Mouse (Mus musculus): ENCODE data around the gene Aplnr. TPM values are rescaled to one million over a fixed set of nuclear protein-coding genes. Genes with fewer than 3 reads are reported as not detected.

Gene Aplnr
- polyA plus RNA-seq, 1 experiment, result 3.3 TPM

GRCm38 (mm10) chr2:85178139-85178800, 42.2 kb downstream of the Aplnr start:
- no peak for TF ChIP-seq CTCF (IDR thresholded peaks at IDR 0.05; ENCODE audit: low read depth, low read length)
- TF ChIP-seq EP300 (IDR thresholded peaks at IDR 0.05; ENCODE audit: insufficient read depth, low read depth, low read length), result no peak
- no peak for TF ChIP-seq POLR2A (IDR thresholded peaks at IDR 0.05; ENCODE audit: insufficient read depth, low read length)
- H3K27me3 ChIP-seq (ENCODE audit: control insufficient read depth, insufficient read depth, low read length, poor library complexity, severe bottlenecking), result no peaks in the 10 kb centered on the region
- no peaks in the 10 kb centered on the region for H3K36me3 ChIP-seq (ENCODE audit: control insufficient read depth, insufficient read depth, low read length, poor library complexity, severe bottlenecking)
- H3K9ac ChIP-seq (ENCODE audit: low read depth, poor library complexity, severe bottlenecking), result no peak overlapping the region
- H3K4me1 ChIP-seq (ENCODE audit: control insufficient read depth, insufficient read depth, low read length), result no peaks in the 10 kb centered on the region
- no peaks in the 10 kb centered on the region for H3K9me3 ChIP-seq (replicated peaks; ENCODE audit: control insufficient read depth, insufficient read depth, low read length, poor library complexity, severe bottlenecking)
- no peak overlapping the region for H3K27ac ChIP-seq (ENCODE audit: insufficient read depth, low read length)
- no peak overlapping the region for H3K4me3 ChIP-seq (ENCODE audit: low read depth, low read length)

- no peak overlapping the region for H3K4me3 ChIP-seq (ENCODE audit: low read depth, low read length)
- H3K9me3 ChIP-seq (replicated peaks; ENCODE audit: control insufficient read depth, insufficient read depth, low read length, poor library complexity, severe bottlenecking), result no peaks in the 10 kb centered on the region
- no peaks in the 10 kb centered on the region for H3K36me3 ChIP-seq (ENCODE audit: control insufficient read depth, insufficient read depth, low read length, poor library complexity, severe bottlenecking)
- H3K9ac ChIP-seq (ENCODE audit: low read depth, poor library complexity, severe bottlenecking), result no peak overlapping the region
- no peaks in the 10 kb centered on the region for H3K4me1 ChIP-seq (ENCODE audit: control insufficient read depth, insufficient read depth, low read length)
- no peak for TF ChIP-seq EP300 (IDR thresholded peaks at IDR 0.05; ENCODE audit: insufficient read depth, low read depth, low read length)
- no peak for TF ChIP-seq POLR2A (IDR thresholded peaks at IDR 0.05; ENCODE audit: insufficient read depth, low read length)
- no peak for TF ChIP-seq CTCF (IDR thresholded peaks at IDR 0.05; ENCODE audit: low read depth, low read length)
- no peak overlapping the region for H3K27ac ChIP-seq (ENCODE audit: insufficient read depth, low read length)
- no peaks in the 10 kb centered on the region for H3K27me3 ChIP-seq (ENCODE audit: control insufficient read depth, insufficient read depth, low read length, poor library complexity, severe bottlenecking)
Observed at GRCm38 (mm10) chr2:85187582-85188151, 51.6 kb downstream of the Aplnr start.

Other genes starting within 250 kb of the Aplnr start
- gene Rtn4rl2, start 249.5 kb upstream of the Aplnr start, polyA plus RNA-seq (2011; ENCODE audit: insufficient read depth, insufficient read length, low read depth, missing spikeins), result not detected in 2 replicates
- gene Slc43a3, start 199.6 kb upstream of the Aplnr start, polyA plus RNA-seq (2011; ENCODE audit: insufficient read depth, insufficient read length, low read depth, missing spikeins), result 4.4 and 4.9 TPM in 2 replicates
- gene Prg2, start 155.8 kb upstream of the Aplnr start, polyA plus RNA-seq (2011; ENCODE audit: insufficient read depth, insufficient read length, low read depth, missing spikeins), result not detected in 2 replicates
- gene Prg3, start 148.0 kb upstream of the Aplnr start, polyA plus RNA-seq (2011; ENCODE audit: insufficient read depth, insufficient read length, low read depth, missing spikeins), result not detected in 2 replicates
- 228 and 238 TPM in 2 replicates for gene Ssrp1, start 99.0 kb upstream of the Aplnr start, polyA plus RNA-seq (2011; ENCODE audit: insufficient read depth, insufficient read length, low read depth, missing spikeins)
- gene P2rx3, start 98.8 kb upstream of the Aplnr start, polyA plus RNA-seq (2011; ENCODE audit: insufficient read depth, insufficient read length, low read depth, missing spikeins), result 1.3 and 2.5 TPM in 2 replicates
- gene Tnks1bp1, start 88.2 kb upstream of the Aplnr start, polyA plus RNA-seq (2011; ENCODE audit: insufficient read depth, insufficient read length, low read depth, missing spikeins), result 27.1 and 33.6 TPM in 2 replicates
- not detected in 2 replicates for gene Lrrc55, start 61.0 kb downstream of the Aplnr start, polyA plus RNA-seq (2011; ENCODE audit: insufficient read depth, insufficient read length, low read depth, missing spikeins)
- not detected in 2 replicates for gene Olfr987, start 203.1 kb downstream of the Aplnr start, polyA plus RNA-seq (2011; ENCODE audit: insufficient read depth, insufficient read length, low read depth, missing spikeins)
- gene Olfr988, start 227.0 kb downstream of the Aplnr start, polyA plus RNA-seq (2011; ENCODE audit: insufficient read depth, insufficient read length, low read depth, missing spikeins), result not detected in 2 replicates